Mouse (Mus musculus) MEL (cell line): Measurements from ENCODE around the gene Hpse2. TPM values are rescaled to one million over a fixed set of nuclear protein-coding genes. Genes with fewer than 3 reads are reported as not detected.

Experiments used
- DNase-seq: peaks from one replicate; pipeline ENCODE4 v3.0.0; 2011; ENCODE audit warnings: low read depth, low spot score
- H3K27ac ChIP-seq: 2 replicates; pipeline ENCODE4 v1.5.1; 2012; ENCODE audit warnings: low read depth, mild to moderate bottlenecking, control low read depth, low read length, moderate library complexity; ENCODE audit not compliant: control insufficient read depth
- H3K27me3 ChIP-seq, 2 experiments: fragments of 150-350 bp in 1 of 2; sonication (generic) in 1 of 2; 2 replicates each; pipeline ENCODE4 v1.6.1; 2012; ENCODE audit warnings: low read length in 2 of 2, mild to moderate bottlenecking in 2 of 2, improper control_type of control experiment in 1 of 2, moderate library complexity in 1 of 2; ENCODE audit not compliant: insufficient read depth in 2 of 2, control insufficient read depth in 1 of 2
- H3K36me3 ChIP-seq, 2 experiments: 2 replicates each; pipeline ENCODE4 v1.6.1; 2012 to 2014; ENCODE audit warnings: low read length in 2 of 2, improper control_type of control experiment in 1 of 2, inconsistent platforms in 1 of 2, mild to moderate bottlenecking in 1 of 2; ENCODE audit not compliant: insufficient read depth in 2 of 2, control insufficient read depth in 1 of 2
- H3K4me1 ChIP-seq, 2 experiments: fragments of 150-350 bp in 1 of 2; sonication (generic) in 1 of 2; 2 replicates each; pipeline ENCODE4 v1.6.1; 2012; ENCODE audit warnings: low read length in 2 of 2, improper control_type of control experiment in 1 of 2, mild to moderate bottlenecking in 1 of 2; ENCODE audit not compliant: insufficient read depth in 2 of 2, control insufficient read depth in 1 of 2
- H3K4me3 ChIP-seq, 2 experiments: fragments of 150-350 bp in 1 of 2; sonication (generic) in 1 of 2; 2 replicates each; pipeline ENCODE4 v1.5.1; 2012; ENCODE audit warnings: low read depth in 2 of 2, low read length in 2 of 2, mild to moderate bottlenecking in 2 of 2, moderate library complexity in 2 of 2, control low read depth in 1 of 2, improper control_type of control experiment in 1 of 2; ENCODE audit not compliant: control insufficient read depth in 1 of 2, insufficient read depth in 1 of 2
- H3K79me2 ChIP-seq: 2 replicates; pipeline ENCODE4 v1.6.1; 2012; ENCODE audit warnings: mild to moderate bottlenecking, low read length, moderate library complexity; ENCODE audit not compliant: control insufficient read depth, poor library complexity, insufficient read depth
- H3K9ac ChIP-seq: 2 replicates; pipeline ENCODE4 v1.6.1; 2012; ENCODE audit warnings: low read depth, mild to moderate bottlenecking, control low read depth, low read length, moderate library complexity; ENCODE audit not compliant: control insufficient read depth, poor library complexity, severe bottlenecking
- H3K9me3 ChIP-seq: fragments of 150-350 bp; sonication (generic); replicated peaks from 2 replicates; pipeline ENCODE4 v1.6.1; 2012; ENCODE audit warnings: mild to moderate bottlenecking, low read length, improper control_type of control experiment, moderate library complexity; ENCODE audit not compliant: insufficient read depth
- CHD2 ChIP-seq: IDR thresholded peaks from 2 replicates; pipeline ENCODE4 v1.6.1; 2011; ENCODE audit warnings: low read length, improper control_type of control experiment
- ELF1 ChIP-seq: IDR thresholded peaks from 2 replicates; pipeline ENCODE4 v1.6.1; 2014; ENCODE audit warnings: low read depth, mild to moderate bottlenecking, inconsistent platforms, low read length, improper control_type of control experiment, moderate library complexity
- EP300 ChIP-seq, 2 experiments: IDR thresholded peaks; 2 replicates each; pipeline ENCODE4 v1.6.1; 2011; ENCODE audit warnings: improper control_type of control experiment in 2 of 2, low read length in 2 of 2, low read depth in 1 of 2, mild to moderate bottlenecking in 1 of 2
- ETS1 ChIP-seq: IDR thresholded peaks from 2 replicates; pipeline ENCODE4 v1.6.1; 2012; ENCODE audit warnings: low read depth, mild to moderate bottlenecking, inconsistent platforms, low read length, improper control_type of control experiment, moderate library complexity
- KAT2A ChIP-seq: conservative IDR thresholded peaks from 2 replicates; pipeline ENCODE4 v1.6.1; 2012; ENCODE audit warnings: low read depth, low read length, improper control_type of control experiment, inconsistent platforms
- MYB ChIP-seq: IDR thresholded peaks from 2 replicates; pipeline ENCODE4 v1.6.1; 2011; ENCODE audit warnings: mild to moderate bottlenecking, low read depth, low read length, improper control_type of control experiment
- MYC ChIP-seq: IDR thresholded peaks from 2 replicates; pipeline ENCODE4 v1.6.1; 2011; ENCODE audit warnings: low read depth, mild to moderate bottlenecking, low read length, improper control_type of control experiment, moderate library complexity
- NRF1 ChIP-seq: IDR thresholded peaks from 2 replicates; pipeline ENCODE4 v1.6.1; 2014; ENCODE audit warnings: low read depth, mild to moderate bottlenecking, inconsistent platforms, low read length, improper control_type of control experiment, moderate library complexity; ENCODE audit not compliant: poor library complexity, insufficient read depth, severe bottlenecking
- POLR2A ChIP-seq, 2 experiments: IDR thresholded peaks; 2 replicates each; pipeline ENCODE4 v1.6.1; 2011 to 2012; ENCODE audit warnings: low read length in 2 of 2, mild to moderate bottlenecking in 2 of 2, control low read depth in 1 of 2, improper control_type of control experiment in 1 of 2, low read depth in 1 of 2, moderate library complexity in 1 of 2; ENCODE audit not compliant: control insufficient read depth in 1 of 2, insufficient read depth in 1 of 2, poor library complexity in 1 of 2
- POLR2AphosphoS2 ChIP-seq: IDR thresholded peaks from 2 replicates; pipeline ENCODE4 v1.6.1; 2011; ENCODE audit warnings: low read length, improper control_type of control experiment
- RAD21 ChIP-seq: IDR thresholded peaks from 2 replicates; pipeline ENCODE4 v1.6.1; 2011; ENCODE audit warnings: mild to moderate bottlenecking, low read depth, low read length, improper control_type of control experiment
- TBP ChIP-seq: IDR thresholded peaks from 2 replicates; pipeline ENCODE4 v1.8.0; 2011; ENCODE audit warnings: low read depth, low read length, improper control_type of control experiment
- TCF12 ChIP-seq: IDR thresholded peaks from 2 replicates; pipeline ENCODE4 v1.6.1; 2014; ENCODE audit warnings: low read depth, mild to moderate bottlenecking, inconsistent platforms, low read length, improper control_type of control experiment, moderate library complexity
- UBTF ChIP-seq: IDR thresholded peaks from 2 replicates; pipeline ENCODE4 v1.6.1; 2012; ENCODE audit warnings: low read depth, mild to moderate bottlenecking, inconsistent platforms, low read length, improper control_type of control experiment, moderate library complexity, borderline replicate concordance; ENCODE audit not compliant: insufficient read depth
- USF1 ChIP-seq: IDR thresholded peaks from 2 replicates; pipeline ENCODE4 v1.6.1; 2014; ENCODE audit warnings: low read depth, mild to moderate bottlenecking, inconsistent platforms, low read length, improper control_type of control experiment, moderate library complexity
- USF2 ChIP-seq, 2 experiments: IDR thresholded peaks; 2 replicates each; pipeline ENCODE4 v1.6.1; 2011 to 2012; ENCODE audit warnings: improper control_type of control experiment in 2 of 2, low read length in 2 of 2, borderline replicate concordance in 1 of 2, inconsistent platforms in 1 of 2, low read depth in 1 of 2, mild to moderate bottlenecking in 1 of 2; ENCODE audit not compliant: insufficient read depth in 1 of 2
- ZC3H11A ChIP-seq: IDR thresholded peaks from 2 replicates; pipeline ENCODE4 v1.6.1; 2012; ENCODE audit warnings: low read depth, mild to moderate bottlenecking, inconsistent platforms, low read length, improper control_type of control experiment
- ZKSCAN1 ChIP-seq: IDR thresholded peaks from 2 replicates; pipeline ENCODE4 v1.6.1; 2012; ENCODE audit warnings: low read depth, mild to moderate bottlenecking, inconsistent platforms, low read length, improper control_type of control experiment, moderate library complexity
- ZNF384 ChIP-seq: IDR thresholded peaks from 2 replicates; pipeline ENCODE4 v1.6.1; 2012; ENCODE audit warnings: low read depth, mild to moderate bottlenecking, inconsistent platforms, low read length, improper control_type of control experiment
- polyA plus RNA-seq, 2 experiments: library from polyadenylated mRNA; stranded (reverse) in 1 of 2; unstranded in 1 of 2; fragments of >175 nt in 1 of 2; fragments of >200 nt in 1 of 2; gene quantifications; 2 replicates each; pipeline versions ENCODE4 v1.2.1 to v1.2.4; 2012; ENCODE audit warnings: low replicate concordance in 2 of 2, low read depth in 1 of 2; ENCODE audit not compliant: insufficient read length in 2 of 2, insufficient read depth in 1 of 2, missing spikeins in 1 of 2
- total RNA-seq: library from RNA; depleted of rRNA; stranded (reverse); fragments of 300-350 nt; gene quantifications from 2 replicates; pipeline ENCODE4 v1.2.3, GENCODE M21; 2012

Hpse2 gene
- total and polyA plus RNA-seq, 3 experiments = not detected

DNA sequence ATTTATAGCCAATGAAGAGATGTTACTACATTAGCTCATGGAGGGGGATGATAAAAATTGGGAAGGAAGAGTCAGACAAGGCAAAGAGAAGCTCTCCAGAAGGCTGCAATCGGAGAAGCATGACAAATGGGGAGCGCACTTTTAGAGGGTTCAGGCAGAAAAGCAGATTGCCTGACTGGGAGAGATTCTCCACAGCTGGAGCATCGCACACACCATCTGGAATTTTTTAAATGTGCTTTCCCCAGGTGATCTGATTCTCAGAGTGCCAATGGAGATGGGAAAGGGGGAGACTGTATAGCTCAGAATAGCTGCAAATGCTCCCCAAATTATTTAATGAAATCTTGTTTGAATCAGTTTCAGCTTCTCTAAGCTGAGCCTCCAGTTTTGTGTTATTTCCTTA lies 156.4 kb downstream of the Hpse2 start:
- no peak for TF ChIP-seq KAT2A
- no peak for TF ChIP-seq RAD21
- TF ChIP-seq POLR2A (IDR thresholded peaks at IDR 0.05; ENCODE audit: control insufficient read depth in 1 of 2, insufficient read depth in 1 of 2, low read depth in 1 of 2, low read length in 2 of 2, poor library complexity in 1 of 2) = no peak
- TF ChIP-seq USF2 (IDR thresholded peaks at IDR 0.05; ENCODE audit: borderline replicate concordance in 1 of 2, insufficient read depth in 1 of 2, low read depth in 1 of 2, low read length in 2 of 2) = no peak
- Histone ChIP-seq H3K9me3 (no peaks in the 10 kb centered on the region), H3K4me1 (no peaks in the 10 kb centered on the region), H3K4me3 (no peak overlapping the region), H3K9ac (no peak overlapping the region), H3K36me3 (no peaks in the 10 kb centered on the region), H3K79me2 (no peaks in the 10 kb centered on the region), H3K27ac (no peak overlapping the region), H3K27me3 (no peaks in the 10 kb centered on the region)
- no peak for DNase-seq

DNA sequence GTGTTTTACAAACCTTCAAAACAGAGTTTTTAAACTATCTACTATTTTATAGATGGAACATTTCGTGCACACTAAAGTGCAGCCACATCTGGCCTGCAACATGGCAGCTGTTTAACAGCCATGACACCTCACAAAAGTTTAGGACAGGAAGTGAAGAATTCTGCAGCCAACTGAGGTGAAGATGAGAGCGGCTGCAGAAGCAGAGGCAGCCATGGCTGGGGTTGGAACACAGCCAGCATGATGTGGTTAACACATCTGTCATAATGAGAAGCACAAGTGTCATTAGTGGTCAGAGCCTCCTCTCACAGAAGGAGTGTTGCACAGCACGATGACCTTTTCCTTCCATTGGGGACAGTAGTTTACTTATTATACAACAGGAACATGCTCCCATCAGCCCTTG lies 194.6 kb downstream of the Hpse2 start:
- H3K79me2 ChIP-seq = no peaks in the 10 kb centered on the region
- H3K36me3 ChIP-seq = no peaks in the 10 kb centered on the region
- no peak overlapping the region for H3K9ac ChIP-seq
- TF ChIP-seq POLR2AphosphoS2 (no peak), EP300 (IDR thresholded peaks at IDR 0.05; ENCODE audit: low read depth in 1 of 2, low read length in 2 of 2) (no peak), POLR2A (IDR thresholded peaks at IDR 0.05; ENCODE audit: control insufficient read depth in 1 of 2, insufficient read depth in 1 of 2, low read depth in 1 of 2, low read length in 2 of 2, poor library complexity in 1 of 2) (no peak), NRF1 (no peak), ZC3H11A (no peak), USF2 (IDR thresholded peaks at IDR 0.05; ENCODE audit: borderline replicate concordance in 1 of 2, insufficient read depth in 1 of 2, low read depth in 1 of 2, low read length in 2 of 2) (no peak), MYC (no peak), TBP (no peak), CHD2 (no peak), ETS1 (no peak), ZNF384 (no peak), UBTF (no peak), TCF12 (no peak), MYB (no peak), ZKSCAN1 (no peak), ELF1 (no peak), USF1 (no peak)
- H3K4me3 ChIP-seq = no peak overlapping the region
- H3K27me3 ChIP-seq = no peaks in the 10 kb centered on the region
- H3K9me3 ChIP-seq = no peaks in the 10 kb centered on the region
- no peak overlapping the region for H3K27ac ChIP-seq
- no peaks in the 10 kb centered on the region for H3K4me1 ChIP-seq
- DNase-seq = peak; percentile 19
